Mouse (Mus musculus) MEL (cell line): ENCODE measurements at regions not wholly inside any gene's neighbourhood (a gene's known extent, or its start where the extent isn't known, plus 50 kb on each side); places are given as distances from the start of the nearest gene placed in this dataset.

Experiments
- CTCF ChIP-seq, 3 experiments: IDR thresholded peaks in 2 of 3; conservative IDR thresholded peaks in 1 of 3; 2 replicates each; pipeline ENCODE4 v1.5.1; 2011 to 2012; ENCODE audit warnings: low read length in 3 of 3, low read depth in 2 of 3, mild to moderate bottlenecking in 2 of 3, improper control_type of control experiment in 1 of 3, inconsistent platforms in 1 of 3, mixed read lengths in 1 of 3, moderate library complexity in 1 of 3; ENCODE audit not compliant: control insufficient read depth in 1 of 3, insufficient read depth in 1 of 3, poor library complexity in 1 of 3, severe bottlenecking in 1 of 3
- E2F4 ChIP-seq: IDR thresholded peaks from 2 replicates; pipeline ENCODE4 v1.6.1; 2011; ENCODE audit warnings: low read depth, low read length, improper control_type of control experiment, borderline replicate concordance
- GATA1 ChIP-seq: IDR thresholded peaks from 2 replicates; pipeline ENCODE4 v1.6.1; 2011; ENCODE audit warnings: low read depth, low read length, improper control_type of control experiment
- NELFE ChIP-seq: IDR thresholded peaks from 2 replicates; pipeline ENCODE4 v1.6.1; 2011; ENCODE audit warnings: low read depth, low read length, improper control_type of control experiment
- POLR2A ChIP-seq, 2 experiments: IDR thresholded peaks; 2 replicates each; pipeline ENCODE4 v1.6.1; 2011 to 2012; ENCODE audit warnings: low read length in 2 of 2, mild to moderate bottlenecking in 2 of 2, control low read depth in 1 of 2, improper control_type of control experiment in 1 of 2, low read depth in 1 of 2, moderate library complexity in 1 of 2; ENCODE audit not compliant: control insufficient read depth in 1 of 2, insufficient read depth in 1 of 2, poor library complexity in 1 of 2

DNA sequence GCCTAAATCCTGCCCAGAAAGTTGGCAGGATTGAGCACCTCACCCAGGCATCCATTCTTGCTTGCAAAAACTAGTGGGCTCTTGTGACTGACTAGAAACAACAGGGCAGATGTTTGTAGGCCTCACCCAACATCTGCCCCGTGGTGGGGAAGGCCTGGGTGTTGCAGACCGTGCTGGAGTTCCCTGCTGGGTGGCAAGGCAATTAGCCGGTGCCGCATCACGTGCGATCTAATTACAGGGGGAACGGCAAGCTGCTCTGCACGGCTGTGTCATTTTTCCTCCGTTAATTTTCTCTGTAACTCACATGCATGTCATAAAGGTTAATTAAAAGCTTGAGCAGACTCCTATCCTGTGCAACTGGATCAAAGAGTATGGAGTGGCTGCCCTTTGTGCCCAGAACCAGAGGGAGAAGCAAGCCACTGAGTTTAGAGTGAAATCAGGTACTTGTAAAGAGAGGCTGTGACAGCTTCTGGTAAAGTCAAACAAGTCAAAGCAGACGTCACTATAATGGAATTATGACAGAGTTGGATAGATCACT is 143.5 kb downstream of the Ets2 start:
- TF ChIP-seq NELFE (no peak), POLR2A (IDR thresholded peaks at IDR 0.05; ENCODE audit: control insufficient read depth in 1 of 2, insufficient read depth in 1 of 2, low read depth in 1 of 2, low read length in 2 of 2, poor library complexity in 1 of 2) (no peak), CTCF (IDR thresholded peaks at IDR 0.05 in 2 of 3, conservative IDR thresholded peaks at IDR 0.05 in 1 of 3; ENCODE audit: control insufficient read depth in 1 of 3, insufficient read depth in 1 of 3, low read depth in 2 of 3, low read length in 3 of 3, poor library complexity in 1 of 3, severe bottlenecking in 1 of 3) (no peak), E2F4 (no peak), GATA1 (no peak)
